Mouse (Mus musculus): ENCODE data around the gene Calcrl.

- TF ChIP-seq GATA1 (IDR thresholded peaks at IDR 0.05; ENCODE audit: borderline replicate concordance, low read length), result no peak
- TF ChIP-seq FLI1 (IDR thresholded peaks at IDR 0.05; ENCODE audit: low read length), result no peak
Observed at GRCm38 (mm10) chr2:84358690-84359343, 66.4 kb downstream of the Calcrl start.

Data from megakaryocyte, embryonic 14.5 days (primary cell).